Mouse (Mus musculus): ENCODE results near the gene Zdhhc14. TPM values are rescaled to one million over a fixed set of nuclear protein-coding genes. Genes with fewer than 3 reads are reported as not detected.
A peak's percentile ranks its signal among the peaks of the same experiment; 100 is the strongest.

Gene Zdhhc14
- polyA plus RNA-seq, 1 experiment from 2014 or later, result 2.2 TPM

- no peak for ATAC-seq (ENCODE audit: low FRiP score, low TSS enrichment)
- Histone ChIP-seq H3K27ac (replicated peaks) (no peak overlapping the region), H3K4me3 (ENCODE audit: low read depth, low read length) (no peak overlapping the region), H3K9me3 (ENCODE audit: control insufficient read depth, low read length) (no peaks in the 10 kb centered on the region), H3K4me1 (replicated peaks; ENCODE audit: control insufficient read depth, insufficient read depth) (no peaks in the 10 kb centered on the region), H3K9ac (ENCODE audit: low read length) (no peak overlapping the region), H3K36me3 (ENCODE audit: control insufficient read depth, insufficient read depth, low read length) (no peaks in the 10 kb centered on the region), H3K4me2 (replicated peaks; ENCODE audit: low read depth) (no peak overlapping the region), H3K27me3 (ENCODE audit: control insufficient read depth, insufficient read depth, low read length) (no peaks in the 10 kb centered on the region)
- TF ChIP-seq CTCF (IDR thresholded peaks at IDR 0.05; ENCODE audit: low read depth), result no peak
- TF ChIP-seq EP300 (optimal IDR thresholded peaks at IDR 0.05), result no peak
- DNase-seq (ENCODE audit: low spot score), result no peak
- 55% methylated on average over 2 of the region's 2 CpGs for WGBS
Measured at GRCm38 (mm10) chr17:5593071-5593470, 100.7 kb downstream of the Zdhhc14 start.

- Histone ChIP-seq H3K4me3 (ENCODE audit: low read depth, low read length) (no peak overlapping the region), H3K9me3 (ENCODE audit: control insufficient read depth, low read length) (no peaks in the 10 kb centered on the region), H3K27me3 (ENCODE audit: control insufficient read depth, insufficient read depth, low read length) (no peaks in the 10 kb centered on the region), H3K9ac (ENCODE audit: low read length) (no peak overlapping the region), H3K4me2 (replicated peaks; ENCODE audit: low read depth) (no peak overlapping the region), H3K36me3 (ENCODE audit: control insufficient read depth, insufficient read depth, low read length) (no peaks in the 10 kb centered on the region), H3K4me1 (replicated peaks; ENCODE audit: control insufficient read depth, insufficient read depth) (no peaks in the 10 kb centered on the region), H3K27ac (replicated peaks) (no peak overlapping the region)
- ATAC-seq (ENCODE audit: low FRiP score, low TSS enrichment) (no peak), DNase-seq (ENCODE audit: low spot score) (no peak)
- TF ChIP-seq EP300 (optimal IDR thresholded peaks at IDR 0.05) (no peak), CTCF (IDR thresholded peaks at IDR 0.05; ENCODE audit: low read depth) (no peak)
- 52% methylated on average over 5 of the region's 5 CpGs for WGBS
Measured at GRCm38 (mm10) chr17:5595068-5595467, 102.7 kb downstream of the Zdhhc14 start.

- no peaks in the 10 kb centered on the region for H3K4me1 ChIP-seq (replicated peaks; ENCODE audit: control insufficient read depth, insufficient read depth)
- H3K9me3 ChIP-seq (ENCODE audit: control insufficient read depth, low read length), result no peaks in the 10 kb centered on the region
- TF ChIP-seq EP300 (optimal IDR thresholded peaks at IDR 0.05), result no peak
- no peak for TF ChIP-seq CTCF (IDR thresholded peaks at IDR 0.05; ENCODE audit: low read depth)
- no peaks in the 10 kb centered on the region for H3K27me3 ChIP-seq (ENCODE audit: control insufficient read depth, insufficient read depth, low read length)
- H3K36me3 ChIP-seq (ENCODE audit: control insufficient read depth, insufficient read depth, low read length), result no peaks in the 10 kb centered on the region
- no peak overlapping the region for H3K27ac ChIP-seq (replicated peaks)
- no peak overlapping the region for H3K4me3 ChIP-seq (ENCODE audit: low read depth, low read length)
- ATAC-seq (ENCODE audit: low FRiP score, low TSS enrichment) (no peak), DNase-seq (ENCODE audit: low spot score) (no peak)
- H3K4me2 ChIP-seq (replicated peaks; ENCODE audit: low read depth), result no peak overlapping the region
- H3K9ac ChIP-seq (ENCODE audit: low read length), result no peak overlapping the region
- WGBS, result 31% methylated on average over 3 of the region's 3 CpGs
Measured at GRCm38 (mm10) chr17:5596490-5596889, 104.1 kb downstream of the Zdhhc14 start.

DNA sequence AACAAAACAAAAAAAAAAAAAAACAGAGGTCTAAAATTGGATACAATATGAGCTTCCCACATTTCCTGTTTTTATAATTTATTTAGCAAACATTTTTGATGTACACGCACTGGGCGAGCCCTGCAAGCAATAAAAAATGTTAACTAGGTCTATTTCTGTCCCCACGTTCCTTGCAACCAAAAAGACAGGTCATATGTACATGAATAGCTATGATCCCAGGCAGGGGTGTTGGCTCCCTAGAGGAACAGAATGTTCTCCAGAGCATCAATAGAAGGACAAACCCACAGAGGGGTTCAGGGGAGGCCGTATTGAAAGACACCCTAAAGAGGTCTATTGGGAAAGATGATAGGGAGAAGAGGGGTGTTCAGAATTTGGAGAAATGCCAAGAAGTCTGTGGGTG, 106.6 kb downstream of the Zdhhc14 start:
- Histone ChIP-seq H3K27ac (replicated peaks) (no peak overlapping the region), H3K4me1 (replicated peaks; ENCODE audit: control insufficient read depth, insufficient read depth) (no peaks in the 10 kb centered on the region), H3K4me3 (ENCODE audit: low read depth, low read length) (no peak overlapping the region), H3K9ac (ENCODE audit: low read length) (no peak overlapping the region), H3K4me2 (replicated peaks; ENCODE audit: low read depth) (no peak overlapping the region), H3K27me3 (ENCODE audit: control insufficient read depth, insufficient read depth, low read length) (no peaks in the 10 kb centered on the region), H3K36me3 (ENCODE audit: control insufficient read depth, insufficient read depth, low read length) (no peaks in the 10 kb centered on the region), H3K9me3 (ENCODE audit: control insufficient read depth, low read length) (no peaks in the 10 kb centered on the region)
- TF ChIP-seq CTCF (IDR thresholded peaks at IDR 0.05; ENCODE audit: low read depth), result no peak
- TF ChIP-seq EP300 (optimal IDR thresholded peaks at IDR 0.05), result peak; percentile 56
- 51% methylated on average over 4 of the region's 4 CpGs for WGBS
- ATAC-seq (ENCODE audit: low FRiP score, low TSS enrichment), result no peak; the same call in 1 of the 2 replicates
- DNase-seq (ENCODE audit: low spot score), result no peak

DNA sequence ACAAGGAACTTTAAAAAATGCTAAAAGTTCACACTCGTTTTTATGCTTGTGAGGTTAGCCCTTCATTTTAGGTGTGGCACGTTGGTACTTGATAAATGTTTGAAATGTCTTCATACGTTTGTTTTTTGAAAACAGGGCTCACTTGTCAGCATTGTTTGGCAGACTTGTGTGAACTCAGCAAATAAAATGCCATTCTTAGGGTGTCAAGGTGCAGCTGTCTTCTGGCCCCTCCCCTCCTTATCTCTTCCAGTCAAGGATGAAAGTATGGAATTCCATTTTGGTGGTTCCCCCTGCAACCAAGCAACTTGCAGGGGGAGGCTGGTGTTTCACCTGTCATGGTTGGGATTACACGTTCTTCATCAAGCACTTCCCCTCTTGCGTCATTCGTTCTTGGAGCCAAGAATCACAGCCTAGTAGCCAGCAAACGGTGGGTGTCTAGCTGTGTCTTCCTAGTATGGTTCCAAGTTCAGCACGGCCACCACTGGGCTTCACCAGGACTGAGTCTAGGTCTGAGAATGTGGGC, 108.2 kb downstream of the Zdhhc14 start:
- H3K4me2 ChIP-seq (replicated peaks; ENCODE audit: low read depth), result no peak overlapping the region

GRCm38 (mm10) chr17:5601953-5602352, 109.6 kb downstream of the Zdhhc14 start:
- ATAC-seq (ENCODE audit: low FRiP score, low TSS enrichment), result no peak
- H3K4me1 ChIP-seq (replicated peaks; ENCODE audit: control insufficient read depth, insufficient read depth), result no peaks in the 10 kb centered on the region
- no peaks in the 10 kb centered on the region for H3K27me3 ChIP-seq (ENCODE audit: control insufficient read depth, insufficient read depth, low read length)
- no peaks in the 10 kb centered on the region for H3K9me3 ChIP-seq (ENCODE audit: control insufficient read depth, low read length)
- H3K9ac ChIP-seq (ENCODE audit: low read length), result no peak overlapping the region
- DNase-seq (ENCODE audit: low spot score), result no peak
- H3K4me2 ChIP-seq (replicated peaks; ENCODE audit: low read depth), result no peak overlapping the region
- H3K4me3 ChIP-seq (ENCODE audit: low read depth, low read length), result no peak overlapping the region
- H3K27ac ChIP-seq (replicated peaks), result no peak overlapping the region
- WGBS, result 87% methylated on average over 6 of the region's 6 CpGs
- TF ChIP-seq CTCF (IDR thresholded peaks at IDR 0.05; ENCODE audit: low read depth) (no peak), EP300 (optimal IDR thresholded peaks at IDR 0.05) (no peak)
- H3K36me3 ChIP-seq (ENCODE audit: control insufficient read depth, insufficient read depth, low read length), result no peaks in the 10 kb centered on the region

More for the DNA sequence above, 108.2 kb downstream of the Zdhhc14 start:
- Histone ChIP-seq H3K27ac (replicated peaks) (no peak overlapping the region), H3K36me3 (ENCODE audit: control insufficient read depth, insufficient read depth, low read length) (no peaks in the 10 kb centered on the region), H3K4me1 (replicated peaks; ENCODE audit: control insufficient read depth, insufficient read depth) (no peaks in the 10 kb centered on the region), H3K9ac (ENCODE audit: low read length) (no peak overlapping the region), H3K9me3 (ENCODE audit: control insufficient read depth, low read length) (no peaks in the 10 kb centered on the region), H3K27me3 (ENCODE audit: control insufficient read depth, insufficient read depth, low read length) (no peaks in the 10 kb centered on the region), H3K4me3 (ENCODE audit: low read depth, low read length) (no peak overlapping the region)
- ATAC-seq (ENCODE audit: low FRiP score, low TSS enrichment) (no peak), DNase-seq (ENCODE audit: low spot score) (no peak)
- WGBS, result 52% methylated on average over 8 of the region's 8 CpGs
- TF ChIP-seq EP300 (optimal IDR thresholded peaks at IDR 0.05) (no peak), CTCF (IDR thresholded peaks at IDR 0.05; ENCODE audit: low read depth) (no peak)
